Mouse (Mus musculus): ENCODE measurements around the gene Mob1a. TPM values are rescaled to one million over a fixed set of nuclear protein-coding genes. Genes with fewer than 3 reads are reported as not detected.
A peak's percentile ranks its signal among the peaks of the same experiment; 100 is the strongest.

Mob1a gene
- polyA plus RNA-seq, 2 experiments: 52.3 to 75.8 TPM

GRCm38 (mm10) chr6:83312021-83312420 is 13.8 kb upstream of the Mob1a start:
- Histone ChIP-seq H3K27me3 (ENCODE audit: control insufficient read depth, insufficient read depth, low read length) (no peaks in the 10 kb centered on the region), H3K4me3 (replicated peaks; ENCODE audit: low read length) (no peak overlapping the region), H3K9ac (ENCODE audit: low read depth, low read length, severe bottlenecking) (no peak overlapping the region), H3K4me1 (ENCODE audit: control insufficient read depth, insufficient read depth, low read length) (peaks cover 14% of the 10 kb centered on the region; the same call in 1 of the 2 replicates), H3K36me3 (ENCODE audit: control insufficient read depth, insufficient read depth, low read length) (peaks cover 49% of the 10 kb centered on the region), H3K9me3 (ENCODE audit: control insufficient read depth, low read length) (no peaks in the 10 kb centered on the region), H3K27ac (replicated peaks; ENCODE audit: low read depth, low read length) (no peak overlapping the region), H3K4me2 (replicated peaks; ENCODE audit: low read depth, low read length, severe bottlenecking) (no peak overlapping the region)
- DNase-seq (ENCODE audit: low spot score) (no peak), ATAC-seq (ENCODE audit: low FRiP score, low read depth) (no peak)
- TF ChIP-seq POLR2A (IDR thresholded peaks at IDR 0.05; ENCODE audit: borderline replicate concordance, extremely low read depth, insufficient read depth, insufficient read length): no peak
- 92% methylated on average over 7 of the region's 7 CpGs for WGBS

GRCm38 (mm10) chr6:83312514-83312913 is 13.3 kb upstream of the Mob1a start:
- Histone ChIP-seq H3K4me3 (replicated peaks; ENCODE audit: low read length) (no peak overlapping the region), H3K4me1 (ENCODE audit: control insufficient read depth, insufficient read depth, low read length) (peaks cover 14% of the 10 kb centered on the region; the same call in 1 of the 2 replicates), H3K9me3 (ENCODE audit: control insufficient read depth, low read length) (no peaks in the 10 kb centered on the region), H3K4me2 (replicated peaks; ENCODE audit: low read depth, low read length, severe bottlenecking) (no peak overlapping the region), H3K9ac (ENCODE audit: low read depth, low read length, severe bottlenecking) (no peak overlapping the region), H3K27me3 (ENCODE audit: control insufficient read depth, insufficient read depth, low read length) (no peaks in the 10 kb centered on the region), H3K36me3 (ENCODE audit: control insufficient read depth, insufficient read depth, low read length) (peaks cover 46% of the 10 kb centered on the region), H3K27ac (replicated peaks; ENCODE audit: low read depth, low read length) (no peak overlapping the region)
- ATAC-seq (ENCODE audit: low FRiP score, low read depth) (no peak), DNase-seq (ENCODE audit: low spot score) (no peak)
- TF ChIP-seq POLR2A (IDR thresholded peaks at IDR 0.05; ENCODE audit: borderline replicate concordance, extremely low read depth, insufficient read depth, insufficient read length): no peak
- WGBS: 92% methylated on average over 8 of the region's 8 CpGs

GRCm38 (mm10) chr6:83315293-83315692 is 10.5 kb upstream of the Mob1a start:
- H3K36me3 ChIP-seq (ENCODE audit: control insufficient read depth, insufficient read depth, low read length): peaks cover 26% of the 10 kb centered on the region
- H3K4me1 ChIP-seq (ENCODE audit: control insufficient read depth, insufficient read depth, low read length): peaks cover 14% of the 10 kb centered on the region; the same call in 1 of the 2 replicates
- no peak overlapping the region for H3K27ac ChIP-seq (replicated peaks; ENCODE audit: low read depth, low read length)
- no peak for TF ChIP-seq POLR2A (IDR thresholded peaks at IDR 0.05; ENCODE audit: borderline replicate concordance, extremely low read depth, insufficient read depth, insufficient read length)
- no peak overlapping the region for H3K4me3 ChIP-seq (replicated peaks; ENCODE audit: low read length)
- H3K9me3 ChIP-seq (ENCODE audit: control insufficient read depth, low read length): no peaks in the 10 kb centered on the region
- ATAC-seq (ENCODE audit: low FRiP score, low read depth) (no peak), DNase-seq (ENCODE audit: low spot score) (no peak)
- H3K4me2 ChIP-seq (replicated peaks; ENCODE audit: low read depth, low read length, severe bottlenecking): no peak overlapping the region
- no peaks in the 10 kb centered on the region for H3K27me3 ChIP-seq (ENCODE audit: control insufficient read depth, insufficient read depth, low read length)
- H3K9ac ChIP-seq (ENCODE audit: low read depth, low read length, severe bottlenecking): no peak overlapping the region

GRCm38 (mm10) chr6:83316022-83316421 is 9.8 kb upstream of the Mob1a start:
- peak overlapping the region; percentile 92 for H3K4me3 ChIP-seq (replicated peaks; ENCODE audit: low read length)
- H3K27ac ChIP-seq (replicated peaks; ENCODE audit: low read depth, low read length): no peak overlapping the region
- no peak overlapping the region for H3K9ac ChIP-seq (ENCODE audit: low read depth, low read length, severe bottlenecking)
- DNase-seq (ENCODE audit: low spot score): peak; percentile 32
- H3K4me2 ChIP-seq (replicated peaks; ENCODE audit: low read depth, low read length, severe bottlenecking): peak overlapping the region; percentile 63
- H3K9me3 ChIP-seq (ENCODE audit: control insufficient read depth, low read length): no peaks in the 10 kb centered on the region
- 3% methylated on average over 10 of the region's 10 CpGs for WGBS
- peaks cover 21% of the 10 kb centered on the region for H3K36me3 ChIP-seq (ENCODE audit: control insufficient read depth, insufficient read depth, low read length)
- H3K27me3 ChIP-seq (ENCODE audit: control insufficient read depth, insufficient read depth, low read length): no peaks in the 10 kb centered on the region
- ATAC-seq (ENCODE audit: low FRiP score, low read depth): no peak
- no peak for TF ChIP-seq POLR2A (IDR thresholded peaks at IDR 0.05; ENCODE audit: borderline replicate concordance, extremely low read depth, insufficient read depth, insufficient read length)
- peaks cover 14% of the 10 kb centered on the region; the same call in 1 of the 2 replicates for H3K4me1 ChIP-seq (ENCODE audit: control insufficient read depth, insufficient read depth, low read length)

- peak; percentile 60; the same call in 1 of the 2 replicates for TF ChIP-seq POLR2A (IDR thresholded peaks at IDR 0.05; ENCODE audit: borderline replicate concordance, extremely low read depth, insufficient read depth, insufficient read length)
- 0 out of 2 replicates have a peak overlapping the region, but pooled peaks have one; percentile 50 for H3K27ac ChIP-seq (replicated peaks; ENCODE audit: low read depth, low read length)
- peak overlapping the region; percentile 63 for H3K4me2 ChIP-seq (replicated peaks; ENCODE audit: low read depth, low read length, severe bottlenecking)
- H3K9ac ChIP-seq (ENCODE audit: low read depth, low read length, severe bottlenecking): peak overlapping the region; percentile 70
- H3K27me3 ChIP-seq (ENCODE audit: control insufficient read depth, insufficient read depth, low read length): no peaks in the 10 kb centered on the region
- peaks cover 12% of the 10 kb centered on the region for H3K36me3 ChIP-seq (ENCODE audit: control insufficient read depth, insufficient read depth, low read length)
- peaks cover 14% of the 10 kb centered on the region; the same call in 1 of the 2 replicates for H3K4me1 ChIP-seq (ENCODE audit: control insufficient read depth, insufficient read depth, low read length)
- under 1% methylated on average over 44 of the region's 52 CpGs for WGBS
- peak; percentile 94 for DNase-seq (ENCODE audit: low spot score)
- H3K4me3 ChIP-seq (replicated peaks; ENCODE audit: low read length): peak overlapping the region; percentile 92
- no peaks in the 10 kb centered on the region for H3K9me3 ChIP-seq (ENCODE audit: control insufficient read depth, low read length)
- peak; percentile 99 for ATAC-seq (ENCODE audit: low FRiP score, low read depth)
These were observed 8.6 kb upstream of the Mob1a start for GRCm38 (mm10) chr6:83317108-83317741.

Measured in limb, embryonic 14.5 days (tissue).